Mouse (Mus musculus): ENCODE data around the gene Hax1.

The Hax1 gene

GRCm38 (mm10) chr3:89998612-89999054, at the start of gene Hax1:
TSS of gene Hax1 (minus strand) at chr3:89998780.
- peak; percentile 88 for DNase-seq (ENCODE audit: low spot score)

GRCm38 (mm10) chr3:90036263-90036662, 37.7 kb upstream of the Hax1 start:
- no peak for DNase-seq (ENCODE audit: low spot score)

- no peak for DNase-seq (ENCODE audit: low spot score)
These were observed 36.1 kb upstream of the Hax1 start for GRCm38 (mm10) chr3:90034653-90035052.

GRCm38 (mm10) chr3:90016626-90017025, 18.0 kb upstream of the Hax1 start:
- DNase-seq (ENCODE audit: low spot score), result no peak

- DNase-seq (ENCODE audit: low spot score), result no peak
These were observed 11.7 kb upstream of the Hax1 start for GRCm38 (mm10) chr3:90010291-90010690.

GRCm38 (mm10) chr3:90004091-90004796, 5.7 kb upstream of the Hax1 start:
- no peak for DNase-seq (ENCODE audit: low spot score)

GRCm38 (mm10) chr3:89999830-90000229, 1.2 kb upstream of the Hax1 start:
- no peak for DNase-seq (ENCODE audit: low spot score)

- DNase-seq (ENCODE audit: low spot score), result peak; percentile 3
These were observed 510 bp upstream of the Hax1 start for GRCm38 (mm10) chr3:89999090-89999489.

- DNase-seq (ENCODE audit: low spot score), result no peak
These were observed 637 bp downstream of the Hax1 start for GRCm38 (mm10) chr3:89997791-89998495.

GRCm38 (mm10) chr3:89994807-89995515, 3.6 kb downstream of the Hax1 start:
- no peak for DNase-seq (ENCODE audit: low spot score)

GRCm38 (mm10) chr3:89987822-89988221, 10.8 kb downstream of the Hax1 start:
- DNase-seq (ENCODE audit: low spot score), result no peak

- no peak for DNase-seq (ENCODE audit: low spot score)
These were observed 11.4 kb downstream of the Hax1 start for GRCm38 (mm10) chr3:89987211-89987610.

- DNase-seq (ENCODE audit: low spot score), result no peak
These were observed 16.2 kb downstream of the Hax1 start for GRCm38 (mm10) chr3:89982426-89982825.

GRCm38 (mm10) chr3:89976859-89977258, 21.7 kb downstream of the Hax1 start:
- no peak for DNase-seq (ENCODE audit: low spot score)

- DNase-seq (ENCODE audit: low spot score), result no peak
These were observed 30.1 kb downstream of the Hax1 start for GRCm38 (mm10) chr3:89968509-89968908.

GRCm38 (mm10) chr3:89966946-89967345, 31.6 kb downstream of the Hax1 start:
- no peak for DNase-seq (ENCODE audit: low spot score)

GRCm38 (mm10) chr3:89965972-89966371, 32.6 kb downstream of the Hax1 start:
- no peak for DNase-seq (ENCODE audit: low spot score)

GRCm38 (mm10) chr3:89965557-89965956, 33.0 kb downstream of the Hax1 start:
- DNase-seq (ENCODE audit: low spot score), result no peak

- peak; percentile 59 for DNase-seq (ENCODE audit: low spot score)
These were observed 34.4 kb downstream of the Hax1 start for GRCm38 (mm10) chr3:89963926-89964739.

GRCm38 (mm10) chr3:89963221-89963763, 35.3 kb downstream of the Hax1 start, which contains the start of gene Atp8b2:
TSS of gene Atp8b2 (minus strand) at chr3:89963508.
- peak; percentile 52 for DNase-seq (ENCODE audit: low spot score)

- DNase-seq (ENCODE audit: low spot score), result no peak
These were observed 35.8 kb downstream of the Hax1 start for GRCm38 (mm10) chr3:89962751-89963220.

All from ovary, postnatal 14 days (tissue).